Mouse (Mus musculus) cerebellum, adult 18-20 months (tissue): Measurements from ENCODE around the gene Shisa5.

Experiments
- DNase-seq, 2 experiments: peaks; one replicate each; pipeline ENCODE4 v3.0.0; 2021

Shisa5 gene

GRCm38 (mm10) chr9:109054712-109055111 is 16.3 kb downstream of the Shisa5 start:
- DNase-seq: peak; percentile 62 to 81

GRCm38 (mm10) chr9:109055271-109056030 is 17.1 kb downstream of the Shisa5 start:
- DNase-seq: peak in 1 of 2 experiments; percentile 33

GRCm38 (mm10) chr9:109056081-109056690 is 17.8 kb downstream of the Shisa5 start:
- DNase-seq: no peak

GRCm38 (mm10) chr9:109056916-109057315 is 18.6 kb downstream of the Shisa5 start:
- no peak for DNase-seq

GRCm38 (mm10) chr9:109057543-109057942 is 19.2 kb downstream of the Shisa5 start:
- DNase-seq: no peak

- DNase-seq: no peak
These were observed 19.8 kb downstream of the Shisa5 start for GRCm38 (mm10) chr9:109058006-109058765.

GRCm38 (mm10) chr9:109059136-109059903 is 21.0 kb downstream of the Shisa5 start, which contains the start of gene Trex1:
Trex1 (minus strand) TSS chr9:109059734.
- DNase-seq: peak; percentile 85 to 92

GRCm38 (mm10) chr9:109060184-109060897 is 22.0 kb downstream of the Shisa5 start:
- no peak for DNase-seq

GRCm38 (mm10) chr9:109060898-109061295 is 22.5 kb downstream of the Shisa5 start:
- DNase-seq: no peak

GRCm38 (mm10) chr9:109068095-109068735 is 29.9 kb downstream of the Shisa5 start:
- no peak for DNase-seq

- peak; percentile 95 to 96 for DNase-seq
These were observed 35.6 kb downstream of the Shisa5 start, which contains the start of gene Atrip for GRCm38 (mm10) chr9:109073661-109074573. Atrip (minus strand) TSS chr9:109074124.

GRCm38 (mm10) chr9:109080516-109080915 is 42.2 kb downstream of the Shisa5 start:
- DNase-seq: no peak

GRCm38 (mm10) chr9:109081749-109082123 is 43.4 kb downstream of the Shisa5 start:
- DNase-seq: no peak

- peak; percentile 82 to 91 for DNase-seq
These were observed 43.9 kb downstream of the Shisa5 start, which contains the start of the genes Ccdc51 and Tma7 for GRCm38 (mm10) chr9:109082124-109082800. Ccdc51 (plus strand) TSS chr9:109082493. Tma7 (minus strand) TSS chr9:109082587.

GRCm38 (mm10) chr9:109084922-109085321 is 46.6 kb downstream of the Shisa5 start:
- no peak for DNase-seq

GRCm38 (mm10) chr9:109087987-109088386 is 49.6 kb downstream of the Shisa5 start:
- DNase-seq: peak; percentile 43 to 45

- DNase-seq: no peak
These were observed 52.1 kb downstream of the Shisa5 start for GRCm38 (mm10) chr9:109090446-109090845.

GRCm38 (mm10) chr9:109091802-109092201 is 53.4 kb downstream of the Shisa5 start:
- DNase-seq: no peak

GRCm38 (mm10) chr9:109092799-109093198 is 54.4 kb downstream of the Shisa5 start:
- DNase-seq: no peak
